Mouse (Mus musculus): Measurements from ENCODE around the gene Schip1.

Schip1 gene

GRCm38 (mm10) chr3:68270246-68270645 is 205.6 kb downstream of the Schip1 start:
- DNase-seq (ENCODE audit: low read depth, low spot score): no peak

- no peak for DNase-seq (ENCODE audit: low read depth, low spot score)
These were observed 206.9 kb downstream of the Schip1 start for GRCm38 (mm10) chr3:68271457-68271856.

GRCm38 (mm10) chr3:68271881-68272280 is 207.3 kb downstream of the Schip1 start:
- no peak for DNase-seq (ENCODE audit: low read depth, low spot score)

GRCm38 (mm10) chr3:68282844-68283594 is 218.4 kb downstream of the Schip1 start:
- no peak for DNase-seq (ENCODE audit: low read depth, low spot score)

- no peak for DNase-seq (ENCODE audit: low read depth, low spot score)
These were observed 219.0 kb downstream of the Schip1 start for GRCm38 (mm10) chr3:68283595-68283991.

GRCm38 (mm10) chr3:68284500-68284899 is 219.9 kb downstream of the Schip1 start:
- no peak for DNase-seq (ENCODE audit: low read depth, low spot score)

GRCm38 (mm10) chr3:68296752-68297151 is 232.2 kb downstream of the Schip1 start:
- DNase-seq (ENCODE audit: low read depth, low spot score): no peak

GRCm38 (mm10) chr3:68305647-68306046 is 241.0 kb downstream of the Schip1 start:
- no peak for DNase-seq (ENCODE audit: low read depth, low spot score)

- no peak for DNase-seq (ENCODE audit: low read depth, low spot score)
These were observed 242.1 kb downstream of the Schip1 start for GRCm38 (mm10) chr3:68306726-68307125.

GRCm38 (mm10) chr3:68325575-68325974 is 261.0 kb downstream of the Schip1 start:
- DNase-seq (ENCODE audit: low read depth, low spot score): no peak

- DNase-seq (ENCODE audit: low read depth, low spot score): no peak
These were observed 267.9 kb downstream of the Schip1 start for GRCm38 (mm10) chr3:68332515-68332914.

GRCm38 (mm10) chr3:68335501-68335900 is 270.9 kb downstream of the Schip1 start:
- DNase-seq (ENCODE audit: low read depth, low spot score): no peak

GRCm38 (mm10) chr3:68350624-68351023 is 286.0 kb downstream of the Schip1 start:
- DNase-seq (ENCODE audit: low read depth, low spot score): no peak

- no peak for DNase-seq (ENCODE audit: low read depth, low spot score)
These were observed 286.9 kb downstream of the Schip1 start for GRCm38 (mm10) chr3:68351461-68351860.

- no peak for DNase-seq (ENCODE audit: low read depth, low spot score)
These were observed 288.4 kb downstream of the Schip1 start for GRCm38 (mm10) chr3:68352961-68353360.

- DNase-seq (ENCODE audit: low read depth, low spot score): no peak
These were observed 288.9 kb downstream of the Schip1 start for GRCm38 (mm10) chr3:68353492-68353891.

- no peak for DNase-seq (ENCODE audit: low read depth, low spot score)
These were observed 291.9 kb downstream of the Schip1 start for GRCm38 (mm10) chr3:68356516-68356915.

GRCm38 (mm10) chr3:68368029-68368428 is 303.4 kb downstream of the Schip1 start:
- no peak for DNase-seq (ENCODE audit: low read depth, low spot score)

- DNase-seq (ENCODE audit: low read depth, low spot score): no peak
These were observed 308.3 kb downstream of the Schip1 start for GRCm38 (mm10) chr3:68372925-68373324.

GRCm38 (mm10) chr3:68375100-68375508 is 310.5 kb downstream of the Schip1 start:
- DNase-seq (ENCODE audit: low read depth, low spot score): no peak

- DNase-seq (ENCODE audit: low read depth, low spot score): no peak
These were observed 313.0 kb downstream of the Schip1 start for GRCm38 (mm10) chr3:68377452-68378198.

GRCm38 (mm10) chr3:68378799-68379198 is 314.2 kb downstream of the Schip1 start:
- DNase-seq (ENCODE audit: low read depth, low spot score): no peak

- no peak for DNase-seq (ENCODE audit: low read depth, low spot score)
These were observed 314.6 kb downstream of the Schip1 start for GRCm38 (mm10) chr3:68379242-68379641.

Data from CD4-positive helper T cell, adult 2 months (primary cell).